Mouse (Mus musculus) stomach, postnatal 0 days (tissue): ENCODE results near the gene Lamtor2. TPM values are rescaled to one million over a fixed set of nuclear protein-coding genes. Genes with fewer than 3 reads are reported as not detected.
"Not testable (repeated sequence)": the region's sequence is repeated elsewhere in the genome, so short reads cannot be mapped to it uniquely, and the experiment has no call there.

Source experiments
- ATAC-seq: fragments of 200-750 bp; cut with Nextera tagmentation; 2 replicates; pipeline ENCODE4 v1.8.0; 2017; ENCODE audit not compliant: low FRiP score, low TSS enrichment
- DNase-seq: peaks from one replicate; pipeline ENCODE4 v3.0.0-alpha.2; 2016; ENCODE audit warnings: low spot score
- H3K27ac ChIP-seq: fragments of 300-500 bp; sonication (generic); replicated peaks from 2 replicates; pipeline ENCODE4 v1.5.1; 2014; ENCODE audit warnings: mild to moderate bottlenecking, control low read depth
- H3K27me3 ChIP-seq: fragments of 300-500 bp; sonication (generic); 2 replicates; pipeline ENCODE4 v1.6.1; 2014; ENCODE audit warnings: low read length; ENCODE audit not compliant: control insufficient read depth, insufficient read depth
- H3K36me3 ChIP-seq: fragments of 300-500 bp; sonication (generic); 2 replicates; pipeline ENCODE4 v1.6.1; 2014; ENCODE audit warnings: low read length, mixed read lengths; ENCODE audit not compliant: control insufficient read depth, insufficient read depth
- H3K4me1 ChIP-seq: fragments of 300-500 bp; sonication (generic); replicated peaks from 2 replicates; pipeline ENCODE4 v1.6.1; 2014; ENCODE audit warnings: antibody characterized with exemption; ENCODE audit not compliant: control insufficient read depth, insufficient read depth
- H3K4me2 ChIP-seq: fragments of 300-500 bp; sonication (generic); replicated peaks from 2 replicates; pipeline ENCODE4 v1.6.1; 2014; ENCODE audit warnings: low read depth, mild to moderate bottlenecking, control low read depth, moderate library complexity
- H3K4me3 ChIP-seq: fragments of 300-500 bp; sonication (generic); 2 replicates; pipeline ENCODE4 v1.5.1; 2014; ENCODE audit warnings: low read depth, low read length, control low read depth
- H3K9ac ChIP-seq: fragments of 300-500 bp; sonication (generic); 2 replicates; pipeline ENCODE4 v1.6.1; 2014; ENCODE audit warnings: mild to moderate bottlenecking, low read length, control low read depth, mixed read lengths
- H3K9me3 ChIP-seq: fragments of 300-500 bp; sonication (generic); 2 replicates; pipeline ENCODE4 v1.6.1; 2016; ENCODE audit warnings: low read length; ENCODE audit not compliant: control insufficient read depth
- CTCF ChIP-seq: IDR thresholded peaks from 2 replicates; pipeline ENCODE4 v1.5.1; 2016; ENCODE audit warnings: antibody characterized with exemption, low read depth, mild to moderate bottlenecking, moderate library complexity
- EP300 ChIP-seq: optimal IDR thresholded peaks from 2 replicates; pipeline ENCODE3; 2016; ENCODE audit warnings: antibody characterized with exemption
- WGBS: fragments of 180-500 bp; shearing (Covaris S2); extraction: QIAGEN DNeasy Blood & Tissue Kit; methylation state at CpG from one replicate; pipeline ENCODE4 v1.1.7; 2014; 5-methylcytosine and 5-hydroxymethylcytosine counted together
- polyA plus RNA-seq: library from polyadenylated mRNA; unstranded; fragments of >200 nt; fragmentation: Nextera tagmentation; extraction: Ambion mirVana; gene quantifications from 2 replicates; pipeline ENCODE4 v1.2.1, GENCODE M21; 2015

The Lamtor2 gene
- polyA plus RNA-seq, 1 experiment from 2014 or later, result 157 TPM

- ATAC-seq (no peak), DNase-seq (no peak)
- TF ChIP-seq EP300, result no peak
- no peak for TF ChIP-seq CTCF
- no peak overlapping the region for H3K27ac ChIP-seq
- WGBS, result 47% methylated on average over 8 of the region's 8 CpGs
- peak overlapping the region; percentile 88 for H3K4me3 ChIP-seq
- peaks cover 5% of the 10 kb centered on the region; the same call in 1 of the 2 replicates for H3K36me3 ChIP-seq
- no peaks in the 10 kb centered on the region for H3K27me3 ChIP-seq
- no peaks in the 10 kb centered on the region for H3K9me3 ChIP-seq
- H3K4me2 ChIP-seq, result peak overlapping the region; percentile 70
- H3K4me1 ChIP-seq, result no peaks in the 10 kb centered on the region; the same call in 1 of the 2 replicates
- no peak overlapping the region for H3K9ac ChIP-seq
These were observed 25.9 kb upstream of the Lamtor2 start for GRCm38 (mm10) chr3:88578498-88579424.

GRCm38 (mm10) chr3:88577846-88578245 is 25.0 kb upstream of the Lamtor2 start:
- not testable (repeated sequence) for ATAC-seq, DNase-seq, H3K4me1 ChIP-seq, H3K9me3 ChIP-seq, H3K27me3 ChIP-seq, H3K4me3 ChIP-seq, H3K36me3 ChIP-seq, H3K27ac ChIP-seq, H3K9ac ChIP-seq, H3K4me2 ChIP-seq
- 71% methylated on average over 5 of the region's 5 CpGs for WGBS

- H3K9me3 ChIP-seq, result no peaks in the 10 kb centered on the region
- ATAC-seq, result no peak
These were observed 22.7 kb upstream of the Lamtor2 start, which contains the start of gene Ssr2 for GRCm38 (mm10) chr3:88575540-88575939. Gene Ssr2, plus strand, starts transcription at chr3:88575876.

GRCm38 (mm10) chr3:88573810-88574209 is 20.9 kb upstream of the Lamtor2 start:
- 65% methylated on average over 2 of the region's 2 CpGs for WGBS
- no peak for ATAC-seq

More at GRCm38 (mm10) chr3:88575540-88575939, 22.7 kb upstream of the Lamtor2 start, which contains the start of gene Ssr2:
- Histone ChIP-seq H3K9ac (no peak within 1 kb of the TSS), H3K36me3 (no peaks in the 10 kb centered on the region), H3K4me2 (no peak within 1 kb of the TSS), H3K4me1 (no peaks in the 10 kb centered on the region; the same call in 1 of the 2 replicates), H3K4me3 (no peak within 1 kb of the TSS), H3K27ac (no peak within 1 kb of the TSS), H3K27me3 (no peaks in the 10 kb centered on the region)
- 87% methylated on average over 3 of the region's 3 CpGs for WGBS
- DNase-seq, result no peak
- no peak for TF ChIP-seq EP300
- TF ChIP-seq CTCF, result no peak

GRCm38 (mm10) chr3:88572835-88573234 is 20.0 kb upstream of the Lamtor2 start:
- no peak overlapping the region for H3K27ac ChIP-seq
- H3K27me3 ChIP-seq, result no peaks in the 10 kb centered on the region
- H3K9me3 ChIP-seq, result no peaks in the 10 kb centered on the region
- 71% methylated on average over 2 of the region's 2 CpGs for WGBS
- H3K9ac ChIP-seq, result no peak overlapping the region
- H3K36me3 ChIP-seq, result peaks cover 8% of the 10 kb centered on the region
- TF ChIP-seq EP300 (no peak), CTCF (no peak)
- no peak for ATAC-seq
- no peak overlapping the region for H3K4me2 ChIP-seq
- H3K4me3 ChIP-seq, result no peak overlapping the region
- no peaks in the 10 kb centered on the region for H3K4me1 ChIP-seq
- no peak for DNase-seq

More at GRCm38 (mm10) chr3:88573810-88574209, 20.9 kb upstream of the Lamtor2 start:
- DNase-seq, result no peak
- H3K9ac ChIP-seq, result no peak overlapping the region
- H3K4me3 ChIP-seq, result no peak overlapping the region
- H3K4me2 ChIP-seq, result no peak overlapping the region
- H3K27ac ChIP-seq, result no peak overlapping the region
- H3K9me3 ChIP-seq, result no peaks in the 10 kb centered on the region
- H3K27me3 ChIP-seq, result no peaks in the 10 kb centered on the region
- H3K4me1 ChIP-seq, result no peaks in the 10 kb centered on the region
- TF ChIP-seq EP300, result no peak
- TF ChIP-seq CTCF, result no peak
- no peaks in the 10 kb centered on the region; the same call in 1 of the 2 replicates for H3K36me3 ChIP-seq

DNA sequence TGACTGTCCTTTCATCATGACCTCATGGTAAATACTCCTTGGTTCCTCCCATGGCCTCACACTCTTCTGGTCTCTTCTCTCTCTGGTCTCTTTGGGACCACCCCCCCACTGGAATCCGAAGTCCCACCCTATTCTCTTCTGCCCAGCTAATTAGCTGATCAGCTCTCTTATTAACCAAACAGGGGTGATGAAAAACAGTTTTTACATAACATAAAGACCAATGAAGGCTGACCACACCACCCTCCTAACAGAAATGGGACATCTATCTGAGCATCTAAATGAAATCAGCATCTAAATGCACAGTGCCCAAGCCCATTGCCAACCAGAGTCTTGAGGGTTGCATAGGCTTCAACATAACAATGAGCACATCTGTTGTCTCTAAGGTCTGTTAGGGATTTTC is 19.0 kb upstream of the Lamtor2 start:
- Histone ChIP-seq H3K27me3 (no peaks in the 10 kb centered on the region), H3K4me3 (no peak overlapping the region), H3K4me1 (no peaks in the 10 kb centered on the region), H3K27ac (no peak overlapping the region), H3K36me3 (peaks cover 13% of the 10 kb centered on the region), H3K9me3 (no peaks in the 10 kb centered on the region), H3K9ac (no peak overlapping the region), H3K4me2 (no peak overlapping the region)
- no peak for ATAC-seq
- WGBS, result 73% methylated on average over 1 of the region's 1 CpGs
- no peak for DNase-seq
- TF ChIP-seq CTCF (no peak), EP300 (no peak)
